Mouse (Mus musculus) testis, adult 2 months (tissue): ENCODE results near the gene Sart3.

Experiments
- CTCF ChIP-seq: fragments of 200-500 bp; IDR thresholded peaks from 2 replicates; pipeline ENCODE4 v1.5.1; 2012; ENCODE audit warnings: low read depth, mild to moderate bottlenecking, inconsistent platforms, low read length, moderate library complexity; ENCODE audit not compliant: control insufficient read depth, insufficient read depth, insufficient replicate concordance
- POLR2A ChIP-seq: fragments of 200-500 bp; IDR thresholded peaks from 2 replicates; pipeline ENCODE4 v1.6.1; 2012; ENCODE audit warnings: low read depth, mild to moderate bottlenecking, inconsistent platforms, low read length, moderate library complexity; ENCODE audit not compliant: control insufficient read depth

- no peak for TF ChIP-seq CTCF
- no peak for TF ChIP-seq POLR2A
Observed at GRCm38 (mm10) chr5:113806414-113806813, 34.1 kb upstream of the Sart3 start.
